Mouse (Mus musculus) thymus, adult 2 months (tissue): ENCODE measurements around the gene Txndc11. TPM values are rescaled to one million over a fixed set of nuclear protein-coding genes. Genes with fewer than 3 reads are reported as not detected.

ENCODE experiments used
- DNase-seq: peaks from one replicate; pipeline ENCODE4 v3.0.0; 2021
- H3K27ac ChIP-seq: fragments of 200-500 bp; 2 replicates; pipeline ENCODE4 v1.5.1; 2012; ENCODE audit warnings: low read length, control low read depth; ENCODE audit not compliant: control insufficient read depth, insufficient read depth
- H3K27me3 ChIP-seq: fragments of 200-500 bp; 2 replicates; pipeline ENCODE4 v1.6.1; 2012; ENCODE audit warnings: mild to moderate bottlenecking, low read length, moderate library complexity, mixed read lengths; ENCODE audit not compliant: control insufficient read depth, insufficient read depth
- H3K36me3 ChIP-seq: fragments of 200-500 bp; 2 replicates; pipeline ENCODE4 v1.6.1; 2012; ENCODE audit warnings: mild to moderate bottlenecking, low read length, moderate library complexity; ENCODE audit not compliant: control insufficient read depth, insufficient read depth
- H3K4me1 ChIP-seq: fragments of 200-500 bp; replicated peaks from 2 replicates; pipeline ENCODE4 v1.6.1; 2012; ENCODE audit warnings: low read length; ENCODE audit not compliant: control insufficient read depth, insufficient read depth
- H3K4me3 ChIP-seq: fragments of 200-500 bp; 2 replicates; pipeline ENCODE4 v1.5.1; 2012; ENCODE audit warnings: mild to moderate bottlenecking, low read length, control low read depth, moderate library complexity; ENCODE audit not compliant: control insufficient read depth, insufficient read depth
- CTCF ChIP-seq: fragments of 200-500 bp; IDR thresholded peaks from 2 replicates; pipeline ENCODE4 v1.5.1; 2012; ENCODE audit warnings: mild to moderate bottlenecking, control low read depth, low read length, moderate library complexity, borderline replicate concordance; ENCODE audit not compliant: control insufficient read depth, poor library complexity, insufficient read depth; ENCODE audit errors: extremely low read depth
- POLR2A ChIP-seq: fragments of 200-500 bp; IDR thresholded peaks from 2 replicates; pipeline ENCODE4 v1.6.1; 2012; ENCODE audit warnings: mild to moderate bottlenecking, low read length, control low read depth, moderate library complexity; ENCODE audit not compliant: control insufficient read depth, poor library complexity, insufficient read depth; ENCODE audit errors: extremely low read depth
- WGBS: fragments of 180-500 bp; shearing (Covaris S2); methylation state at CpG from one replicate; pipeline ENCODE4 v1.1.7; 2018; 5-methylcytosine and 5-hydroxymethylcytosine counted together
- polyA plus RNA-seq: library from polyadenylated mRNA; depleted of rRNA; stranded (reverse); fragments of >200 nt; gene quantifications from 2 replicates; pipeline ENCODE4 v1.2.3, GENCODE M21; 2012

Gene Txndc11
- polyA plus RNA-seq, 1 experiment, result 35.1 TPM

DNA sequence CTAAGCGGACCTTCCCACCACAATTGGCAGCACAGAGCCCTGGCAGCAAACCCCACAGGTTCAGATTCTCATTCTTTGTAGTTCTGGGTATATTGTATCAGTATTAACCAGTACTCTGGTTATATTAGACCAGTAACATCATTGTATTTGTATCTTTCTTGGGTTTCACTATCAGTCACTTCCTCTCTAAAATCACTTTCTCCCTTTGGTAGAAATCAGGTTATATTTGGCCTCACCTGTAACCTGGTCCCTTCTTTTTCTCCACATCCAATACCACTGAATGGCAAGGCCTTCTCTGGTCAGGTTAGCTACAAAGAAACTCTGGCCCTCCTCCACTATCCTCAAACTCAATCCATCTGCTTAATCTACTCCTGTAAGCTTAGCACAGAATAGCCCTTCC, 29.5 kb downstream of the Txndc11 start:
- 90% methylated on average over 1 of the region's 1 CpGs for WGBS
- H3K27me3 ChIP-seq, result no peaks in the 10 kb centered on the region
- H3K27ac ChIP-seq, result no peak overlapping the region
- no peak overlapping the region for H3K4me3 ChIP-seq
- DNase-seq, result no peak
- H3K4me1 ChIP-seq, result no peaks in the 10 kb centered on the region
- no peak for TF ChIP-seq CTCF
- H3K36me3 ChIP-seq, result peaks cover 5% of the 10 kb centered on the region; the same call in 1 of the 2 replicates

GRCm38 (mm10) chr16:11097301-11097700, 37.1 kb downstream of the Txndc11 start:
- no peak overlapping the region for H3K27ac ChIP-seq
- H3K27me3 ChIP-seq, result no peaks in the 10 kb centered on the region
- H3K36me3 ChIP-seq, result peaks cover 9% of the 10 kb centered on the region
- H3K4me3 ChIP-seq, result no peak overlapping the region
- WGBS, result 97% methylated on average over 3 of the region's 3 CpGs
- TF ChIP-seq CTCF (no peak), POLR2A (no peak)
- no peak for DNase-seq
- no peaks in the 10 kb centered on the region for H3K4me1 ChIP-seq

GRCm38 (mm10) chr16:11093717-11094386, 40.6 kb downstream of the Txndc11 start:
- 98% methylated on average over 13 of the region's 13 CpGs for WGBS

GRCm38 (mm10) chr16:11092523-11092922, 41.9 kb downstream of the Txndc11 start:
- H3K4me1 ChIP-seq, result no peaks in the 10 kb centered on the region
- no peaks in the 10 kb centered on the region for H3K27me3 ChIP-seq
- 37% methylated on average over 3 of the region's 3 CpGs for WGBS
- no peak for TF ChIP-seq POLR2A
- TF ChIP-seq CTCF, result no peak
- no peak overlapping the region for H3K27ac ChIP-seq
- no peak for DNase-seq
- peaks cover 27% of the 10 kb centered on the region for H3K36me3 ChIP-seq
- H3K4me3 ChIP-seq, result no peak overlapping the region

More at GRCm38 (mm10) chr16:11093717-11094386, 40.6 kb downstream of the Txndc11 start:
- Histone ChIP-seq H3K4me1 (no peaks in the 10 kb centered on the region), H3K4me3 (no peak overlapping the region), H3K27ac (no peak overlapping the region), H3K36me3 (peaks cover 20% of the 10 kb centered on the region), H3K27me3 (no peaks in the 10 kb centered on the region)
- no peak for TF ChIP-seq POLR2A
- DNase-seq, result no peak

DNA sequence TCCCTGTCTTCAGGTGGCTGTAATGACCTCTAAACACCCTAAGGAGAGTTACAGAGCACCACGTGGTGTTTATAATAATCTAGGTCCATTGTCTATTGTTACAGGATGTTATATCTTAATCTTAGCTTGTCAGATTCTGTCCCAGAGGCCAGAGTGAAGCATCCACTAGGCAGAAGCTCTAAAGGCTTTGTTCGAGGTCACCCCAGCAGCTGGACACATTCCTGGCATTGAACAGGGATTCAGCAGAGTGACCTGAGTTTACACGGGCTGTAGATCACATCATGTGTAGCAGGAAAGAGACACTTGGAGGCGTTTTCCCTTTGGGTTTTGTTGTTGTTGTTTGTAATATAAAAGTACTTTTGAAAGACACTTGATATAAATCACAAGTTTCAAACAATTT, 42.4 kb downstream of the Txndc11 start:
- 88% methylated on average over 4 of the region's 4 CpGs for WGBS
- H3K4me3 ChIP-seq, result no peak overlapping the region
- DNase-seq, result no peak
- no peak for TF ChIP-seq POLR2A
- TF ChIP-seq CTCF, result no peak
- H3K4me1 ChIP-seq, result no peaks in the 10 kb centered on the region
- H3K36me3 ChIP-seq, result peaks cover 29% of the 10 kb centered on the region
- H3K27me3 ChIP-seq, result no peaks in the 10 kb centered on the region
- no peak overlapping the region for H3K27ac ChIP-seq

GRCm38 (mm10) chr16:11090836-11091570, 43.4 kb downstream of the Txndc11 start:
- TF ChIP-seq CTCF, result no peak
- no peak for TF ChIP-seq POLR2A
- 92% methylated on average over 10 of the region's 10 CpGs for WGBS
- Histone ChIP-seq H3K36me3 (peaks cover 29% of the 10 kb centered on the region), H3K4me1 (no peaks in the 10 kb centered on the region), H3K4me3 (no peak overlapping the region), H3K27me3 (no peaks in the 10 kb centered on the region), H3K27ac (no peak overlapping the region)
- no peak for DNase-seq
